10 mouse cellular contexts compared by ENCODE assay signal in the genomic region with DNA sequence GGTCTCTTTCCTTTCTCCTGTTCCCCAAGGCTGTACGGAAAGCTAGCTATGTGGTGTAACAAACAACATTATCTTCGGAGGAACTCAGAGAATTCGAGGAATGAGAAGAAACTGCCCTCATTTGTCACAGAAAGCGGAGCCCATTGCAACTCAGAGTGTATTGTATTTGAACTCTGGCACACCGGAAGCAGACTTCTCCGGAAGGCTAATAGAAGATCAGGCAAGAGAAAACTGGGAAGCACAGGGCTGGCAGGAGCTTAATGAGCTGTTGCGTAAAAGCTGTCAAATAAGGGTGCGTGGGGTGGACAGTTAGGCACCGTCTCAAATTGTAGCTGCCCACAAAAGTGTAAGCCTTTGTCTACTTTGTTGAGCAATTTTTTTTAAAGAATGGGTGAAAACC. TPM values are rescaled to one million over a fixed set of nuclear protein-coding genes. Genes with fewer than 3 reads are reported as not detected.
DNase-seq lines count a peak whose midpoint lies in the region; ATAC-seq lines count a peak whose summit lies in the region.
"Had no signal": no experiment of that assay in that cellular context is flagged by ENCODE, and none has a peak within 500 bp of the region (broad histone marks: within the 10 kb centered on the region; RNA-seq: fewer than 3 reads in every experiment).

No protein-coding gene starts in this region.

- 19% methylated on average over 9 of the region's 9 CpGs for WGBS in heart, embryonic 10.5 days
- 22% methylated on average over 9 of the region's 9 CpGs for WGBS in embryonic facial prominence, embryonic 12.5 days
- WGBS in midbrain, embryonic 10.5 days: 72% methylated on average over 9 of the region's 9 CpGs

- no peaks in the 10 kb centered on the region for H3K36me3 ChIP-seq in heart, embryonic 10.5 days
- no peaks in the 10 kb centered on the region for H3K36me3 ChIP-seq in embryonic facial prominence, embryonic 12.5 days
- no peaks in the 10 kb centered on the region for H3K36me3 ChIP-seq in midbrain, embryonic 10.5 days

- H3K4me3 ChIP-seq in heart, embryonic 10.5 days: no peak overlapping the region
- H3K4me3 ChIP-seq in embryonic facial prominence, embryonic 12.5 days: no peak overlapping the region
- no peak overlapping the region for H3K4me3 ChIP-seq in midbrain, embryonic 10.5 days

- intact Hi-C loops in heart, postnatal 36 days (cut with DNase I): no loop called here
- intact Hi-C loops in left cerebral cortex, postnatal 4 days (cut with DNase I): no loop called here
- intact Hi-C loops in gastrocnemius, postnatal 14 days (cut with DNase I; ENCODE audit: low total_unique reads): no loop called here

- peak overlapping the region; percentile 59 for H3K27ac ChIP-seq in heart, embryonic 10.5 days
- H3K27ac ChIP-seq in embryonic facial prominence, embryonic 12.5 days: 0 out of 2 replicates have a peak overlapping the region, but pooled peaks have one; percentile 6
- H3K27ac ChIP-seq in midbrain, embryonic 10.5 days (replicated peaks): no peak overlapping the region

- DNase-seq in heart, embryonic 10.5 days (ENCODE audit: low spot score): no peak
- no peak for DNase-seq in heart, postnatal 36 days
- DNase-seq in Muller cell, postnatal 12 days (ENCODE audit: inconsistent ontology term): peak; percentile 89
- peak; percentile 36 to 46 for DNase-seq in kidney, postnatal 36 days
- DNase-seq in left cerebral cortex, postnatal 4 days: no peak
- no peak for DNase-seq in gastrocnemius, postnatal 14 days
- no peak for DNase-seq in midbrain, embryonic 10.5 days (ENCODE audit: low spot score)
- DNase-seq: cerebellum, postnatal 10 days; thymus, postnatal 25 days had no signal

- no peak for ATAC-seq in embryonic facial prominence, embryonic 12.5 days (ENCODE audit: insufficient number of reproducible peaks, insufficient read depth, low FRiP score, low TSS enrichment)

- H3K4me2 ChIP-seq in embryonic facial prominence, embryonic 12.5 days (replicated peaks): no peak overlapping the region

- H3K4me1 ChIP-seq in heart, embryonic 10.5 days: peaks cover 35% of the 10 kb centered on the region
- peaks cover 24% of the 10 kb centered on the region for H3K4me1 ChIP-seq in embryonic facial prominence, embryonic 12.5 days
- peaks cover 29% of the 10 kb centered on the region for H3K4me1 ChIP-seq in midbrain, embryonic 10.5 days

- H3K9ac ChIP-seq in embryonic facial prominence, embryonic 12.5 days: no peak overlapping the region

- H3K9me3 ChIP-seq in heart, embryonic 10.5 days: no peaks in the 10 kb centered on the region
- H3K9me3 ChIP-seq in embryonic facial prominence, embryonic 12.5 days: no peaks in the 10 kb centered on the region
- H3K9me3 ChIP-seq in midbrain, embryonic 10.5 days (replicated peaks): no peaks in the 10 kb centered on the region

- H3K27me3 ChIP-seq in heart, embryonic 10.5 days (ENCODE audit: insufficient read depth, poor library complexity, severe bottlenecking): no peaks in the 10 kb centered on the region
- H3K27me3 ChIP-seq in embryonic facial prominence, embryonic 12.5 days: no peaks in the 10 kb centered on the region
- peaks cover 16% of the 10 kb centered on the region; the same call in 1 of the 2 replicates for H3K27me3 ChIP-seq in midbrain, embryonic 10.5 days (ENCODE audit: low read depth, poor library complexity, severe bottlenecking)

RNA-seq across cellular contexts. Expression of a gene that starts 10.7 kb away (rescaled TPM):
- polyA plus RNA-seq in heart, embryonic 10.5 days (2016; fragmentation: Nextera tagmentation; extraction: Ambion mirVana): 0.73 and 1.4 TPM in 2 replicates
- total RNA-seq in heart, postnatal 36 days (2021): under 1 TPM; 0.19 to 0.46 TPM
- polyA plus RNA-seq in embryonic facial prominence, embryonic 12.5 days (2016; fragmentation: Nextera tagmentation; extraction: Ambion mirVana): 3.0 and 3.3 TPM in 2 replicates
- total RNA-seq in left cerebral cortex, postnatal 4 days (2021): under 1 TPM; 0.28 to 0.76 TPM
- under 1 TPM; 0.10 to 0.18 TPM for total RNA-seq in gastrocnemius, postnatal 14 days (2021)
- polyA plus RNA-seq in midbrain, embryonic 10.5 days (2016; fragmentation: Nextera tagmentation; extraction: Ambion mirVana): 0.20 and 0.39 TPM in 2 replicates

Comparison
In these comparisons a context has a peak if more than half of its experiments do, and no peak if none do; other contexts are left out.
1. DNase-seq: peak in Muller cell, postnatal 12 days (single experiment) and kidney, postnatal 36 days (2 of 2); none in heart, embryonic 10.5 days (single experiment), heart, postnatal 36 days (0 of 2), left cerebral cortex, postnatal 4 days (single experiment), gastrocnemius, postnatal 14 days (single experiment) and midbrain, embryonic 10.5 days (single experiment).